Mouse (Mus musculus) ES-E14 (cell line): ENCODE results near the gene 2010300C02Rik. TPM values are rescaled to one million over a fixed set of nuclear protein-coding genes. Genes with fewer than 3 reads are reported as not detected.

Source experiments
- DNase-seq: peaks from one replicate; pipeline ENCODE4 v3.0.0-alpha.2; 2013; ENCODE audit warnings: low read depth, low spot score
- H3K27ac ChIP-seq: 2 replicates; pipeline ENCODE4 v1.5.1; 2012; ENCODE audit warnings: low read depth, mild to moderate bottlenecking, low read length, moderate library complexity, mixed read lengths; ENCODE audit not compliant: poor library complexity, insufficient read depth, severe bottlenecking
- H3K36me3 ChIP-seq: 2 replicates; pipeline ENCODE4 v1.6.1; 2012; ENCODE audit warnings: mild to moderate bottlenecking, low read length, moderate library complexity, mixed read lengths; ENCODE audit not compliant: control insufficient read depth, poor library complexity, insufficient read depth, severe bottlenecking
- H3K4me1 ChIP-seq, 2 experiments: fragments of 150-350 bp in 1 of 2; sonication (generic) in 1 of 2; 2 replicates each; pipeline ENCODE4 v1.6.1; 2012; ENCODE audit warnings: low read length in 2 of 2, mild to moderate bottlenecking in 1 of 2, mixed read lengths in 1 of 2; ENCODE audit not compliant: control insufficient read depth in 2 of 2, insufficient read depth in 2 of 2, poor library complexity in 1 of 2
- H3K4me3 ChIP-seq, 2 experiments: fragments of 150-350 bp in 1 of 2; sonication (generic) in 1 of 2; 2 replicates each; pipeline ENCODE4 v1.5.1; 2012; ENCODE audit warnings: low read length in 2 of 2, low read depth in 1 of 2, mild to moderate bottlenecking in 1 of 2, mixed read lengths in 1 of 2; ENCODE audit not compliant: insufficient read depth in 1 of 2, poor library complexity in 1 of 2, severe bottlenecking in 1 of 2
- H3K9ac ChIP-seq: 2 replicates; pipeline ENCODE4 v1.6.1; 2012; ENCODE audit warnings: low read depth, mild to moderate bottlenecking, low read length, mixed read lengths; ENCODE audit not compliant: poor library complexity, insufficient read depth, severe bottlenecking
- H3K9me3 ChIP-seq: fragments of 150-350 bp; sonication (generic); 2 replicates; pipeline ENCODE4 v1.6.1; 2012; ENCODE audit warnings: low read depth, mild to moderate bottlenecking, low read length; ENCODE audit not compliant: control insufficient read depth, insufficient read depth
- CHD2 ChIP-seq: IDR thresholded peaks from 2 replicates; pipeline ENCODE4 v1.6.1; 2014; ENCODE audit warnings: mild to moderate bottlenecking, low read depth, low read length, inconsistent platforms
- HCFC1 ChIP-seq: IDR thresholded peaks from 2 replicates; pipeline ENCODE4 v1.6.1; 2012; ENCODE audit warnings: low read length, inconsistent platforms, borderline replicate concordance; ENCODE audit not compliant: insufficient read depth
- MAFK ChIP-seq: IDR thresholded peaks from 2 replicates; pipeline ENCODE4 v1.6.1; 2014; ENCODE audit warnings: mild to moderate bottlenecking, low read depth, low read length, inconsistent platforms; ENCODE audit not compliant: insufficient read depth
- ZC3H11A ChIP-seq: IDR thresholded peaks from 2 replicates; pipeline ENCODE4 v1.6.1; 2012; ENCODE audit warnings: low read depth, mild to moderate bottlenecking, inconsistent platforms, low read length, borderline replicate concordance
- ZNF384 ChIP-seq: IDR thresholded peaks from 2 replicates; pipeline ENCODE4 v1.6.1; 2012; ENCODE audit warnings: low read depth, low read length, inconsistent platforms
- in situ Hi-C, 2 experiments: fragments of 600-800 bp; cut with MboI; formaldehyde crosslinking; loops; one replicate each; pipeline ENCODE4 v1.15.1; 2025; ENCODE audit warnings: low sequenced_read_pairs in 2 of 2, inconsistent platforms in 1 of 2; ENCODE audit not compliant: unreplicated experiment in 2 of 2
- total RNA-seq: library from RNA; depleted of rRNA; stranded (reverse); fragments of 300-350 nt; gene quantifications from 2 replicates; pipeline ENCODE4 v1.2.3, GENCODE M21; 2012

2010300C02Rik gene
- total RNA-seq, 1 experiment: 0.67 TPM

DNA sequence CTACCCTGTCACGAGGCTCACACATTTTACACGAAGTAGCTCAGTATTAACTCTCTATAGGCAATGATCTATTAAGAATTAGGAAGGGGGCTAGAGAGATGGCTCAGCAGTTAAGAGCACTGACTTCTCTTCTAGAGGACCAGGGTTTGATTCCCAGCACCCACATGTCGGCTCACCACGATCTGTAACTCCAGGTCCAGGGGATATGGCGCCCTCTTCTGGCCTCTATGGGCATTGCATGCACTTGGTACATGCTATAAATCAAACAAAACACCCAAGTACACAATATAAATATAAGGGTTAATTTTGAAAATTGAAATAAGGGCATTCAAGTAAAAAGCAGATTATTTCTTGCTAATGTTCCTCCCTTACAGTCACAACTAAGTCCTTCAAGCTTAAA lies 65.9 kb downstream of the 2010300C02Rik start:
- TF ChIP-seq CHD2: no peak
- TF ChIP-seq MAFK: no peak
- no peak for TF ChIP-seq ZC3H11A
- TF ChIP-seq HCFC1: no peak
- TF ChIP-seq ZNF384: no peak
- in situ Hi-C loops: no loop called here
- Histone ChIP-seq H3K9ac (no peak overlapping the region), H3K36me3 (no peaks in the 10 kb centered on the region), H3K4me3 (no peak overlapping the region), H3K4me1 (no peaks in the 10 kb centered on the region; a peak in 1 of 4 replicates), H3K27ac (no peak overlapping the region), H3K9me3 (no peaks in the 10 kb centered on the region)
- no peak for DNase-seq

GRCm38 (mm10) chr1:37647066-37647465 lies 72.8 kb downstream of the 2010300C02Rik start:
- Histone ChIP-seq H3K36me3 (no peaks in the 10 kb centered on the region), H3K4me1 (peaks cover 2 to 3% of the 10 kb centered on the region in 2 experiments; a peak in 1 of 4 replicates), H3K4me3 (no peak overlapping the region), H3K9ac (no peak overlapping the region), H3K9me3 (no peaks in the 10 kb centered on the region), H3K27ac (no peak overlapping the region)
- no peak for TF ChIP-seq HCFC1
- no peak for TF ChIP-seq MAFK
- no peak for TF ChIP-seq ZC3H11A
- no peak for TF ChIP-seq CHD2
- no peak for TF ChIP-seq ZNF384
- no peak for DNase-seq
- in situ Hi-C loops: loop anchor here (25.0 kb wide), 2 partner anchors 185 to 860 kb away; no protein-coding TSS in a partner anchor

GRCm38 (mm10) chr1:37644501-37644900 lies 75.4 kb downstream of the 2010300C02Rik start:
- H3K4me3 ChIP-seq: no peak overlapping the region
- 0 out of 2 replicates have a peak overlapping the region, but pooled peaks have one; percentile 31 for H3K27ac ChIP-seq
- TF ChIP-seq ZC3H11A (no peak), CHD2 (no peak), ZNF384 (no peak), HCFC1 (no peak), MAFK (no peak)
- no peak for DNase-seq
- in situ Hi-C loops: loop anchor here (25.0 kb wide), 2 partner anchors 182 to 857 kb away; no protein-coding TSS in a partner anchor
- no peak overlapping the region for H3K9ac ChIP-seq
- no peaks in the 10 kb centered on the region for H3K9me3 ChIP-seq
- 0 out of 4 replicates have a peak, but pooled peaks cover 2 to 3% of the 10 kb centered on the region in 2 experiments for H3K4me1 ChIP-seq
- no peaks in the 10 kb centered on the region for H3K36me3 ChIP-seq

DNA sequence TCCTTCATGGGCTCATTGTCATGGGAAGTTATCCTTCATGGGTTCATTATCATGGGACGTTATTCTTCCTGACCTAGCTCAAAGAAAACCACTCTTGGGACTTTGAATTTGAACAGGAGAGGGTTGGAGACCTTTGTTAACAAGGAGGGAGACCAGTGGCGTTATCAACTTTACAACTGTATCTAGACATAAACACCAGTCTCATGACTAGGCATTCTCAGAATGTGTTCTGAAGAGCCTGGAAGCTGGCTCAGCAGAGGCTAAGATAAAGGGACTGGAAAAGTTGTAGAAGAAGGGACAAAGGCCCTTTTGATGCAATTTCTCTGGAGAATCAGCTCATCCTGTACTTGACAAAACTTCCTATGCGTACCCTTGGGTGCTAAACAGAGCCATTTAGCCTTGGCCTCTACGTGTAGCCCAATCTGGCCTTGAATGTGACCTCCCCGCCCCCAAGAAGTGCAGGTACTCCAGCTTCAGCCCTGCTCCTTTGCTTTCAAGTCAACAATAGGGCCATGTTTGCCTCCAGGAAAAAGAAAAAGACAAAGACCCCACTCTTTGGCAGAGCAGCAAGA lies 76.0 kb downstream of the 2010300C02Rik start:
- TF ChIP-seq HCFC1: no peak
- no peak; the same call in 1 of the 2 replicates for TF ChIP-seq MAFK
- TF ChIP-seq CHD2: no peak
- TF ChIP-seq ZC3H11A: no peak
- no peak for TF ChIP-seq ZNF384
- H3K9me3 ChIP-seq: no peaks in the 10 kb centered on the region
- no peak for DNase-seq
- no peaks in the 10 kb centered on the region for H3K36me3 ChIP-seq
- in situ Hi-C loops: loop anchor here (25.0 kb wide), 2 partner anchors 182 to 857 kb away; no protein-coding TSS in a partner anchor
- 0 out of 4 replicates have a peak, but pooled peaks cover 2 to 3% of the 10 kb centered on the region in 2 experiments for H3K4me1 ChIP-seq
- H3K27ac ChIP-seq: no peak overlapping the region
- no peak overlapping the region for H3K4me3 ChIP-seq
- H3K9ac ChIP-seq: no peak overlapping the region
